Mouse (Mus musculus): ENCODE data around the gene Atp5b.

Gene Atp5b

GRCm38 (mm10) chr10:128096693-128097586, 13.9 kb downstream of the Atp5b start:
- DNase-seq (ENCODE audit: low spot score in 2 of 2), result peak; percentile 71 to 83

- DNase-seq (ENCODE audit: low spot score in 2 of 2), result peak; percentile 20 to 31
These were observed 14.5 kb downstream of the Atp5b start for GRCm38 (mm10) chr10:128097587-128097971.

GRCm38 (mm10) chr10:128110103-128110761, 27.2 kb downstream of the Atp5b start:
- DNase-seq (ENCODE audit: low spot score in 2 of 2), result no peak

- DNase-seq (ENCODE audit: low spot score in 2 of 2), result no peak
These were observed 28.2 kb downstream of the Atp5b start for GRCm38 (mm10) chr10:128111227-128111626.

- DNase-seq (ENCODE audit: low spot score in 2 of 2), result no peak
These were observed 40.8 kb downstream of the Atp5b start for GRCm38 (mm10) chr10:128123833-128124232.

DNA sequence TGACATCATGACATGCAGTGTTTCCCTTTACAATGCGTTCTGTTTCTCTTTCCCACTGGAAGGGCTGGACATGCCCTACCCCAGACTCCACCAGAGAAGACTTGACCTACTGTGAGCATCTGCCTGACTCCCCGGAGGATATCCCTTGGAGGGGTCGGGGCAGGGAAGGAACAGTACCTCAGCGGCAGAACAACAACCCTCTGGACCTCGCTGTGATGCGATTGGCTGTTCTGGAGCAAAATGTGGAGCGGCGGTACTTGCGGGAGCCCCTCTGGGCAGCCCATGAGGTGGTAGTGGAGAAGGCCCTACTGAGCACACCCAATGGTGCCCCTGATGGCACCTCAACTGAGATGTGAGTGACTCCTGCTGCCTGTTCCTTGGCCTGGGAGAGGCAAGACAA, 41.8 kb downstream of the Atp5b start:
- no peak for DNase-seq (ENCODE audit: low spot score in 2 of 2)

DNA sequence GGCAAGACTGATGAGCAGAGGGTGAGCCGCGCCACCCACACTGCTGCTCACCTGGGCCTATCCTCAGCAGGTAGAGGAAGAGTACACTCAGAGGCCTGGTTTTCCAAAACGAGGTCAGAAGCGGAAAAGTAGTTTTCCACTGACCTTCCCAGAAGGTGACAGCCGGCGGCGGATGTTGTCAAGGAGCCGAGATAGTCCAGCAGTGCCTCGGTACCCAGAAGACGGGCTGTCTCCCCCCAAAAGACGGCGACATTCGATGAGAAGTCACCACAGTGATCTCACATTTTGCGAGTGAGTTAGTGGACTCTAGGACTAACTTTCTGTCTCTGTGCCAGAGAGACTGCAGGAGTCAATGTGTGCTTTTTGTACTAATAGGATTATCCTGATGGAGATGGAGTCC, 42.9 kb downstream of the Atp5b start:
- no peak for DNase-seq (ENCODE audit: low spot score in 2 of 2)

- no peak for DNase-seq (ENCODE audit: low spot score in 2 of 2)
These were observed 44.4 kb downstream of the Atp5b start for GRCm38 (mm10) chr10:128127497-128127896.

DNA sequence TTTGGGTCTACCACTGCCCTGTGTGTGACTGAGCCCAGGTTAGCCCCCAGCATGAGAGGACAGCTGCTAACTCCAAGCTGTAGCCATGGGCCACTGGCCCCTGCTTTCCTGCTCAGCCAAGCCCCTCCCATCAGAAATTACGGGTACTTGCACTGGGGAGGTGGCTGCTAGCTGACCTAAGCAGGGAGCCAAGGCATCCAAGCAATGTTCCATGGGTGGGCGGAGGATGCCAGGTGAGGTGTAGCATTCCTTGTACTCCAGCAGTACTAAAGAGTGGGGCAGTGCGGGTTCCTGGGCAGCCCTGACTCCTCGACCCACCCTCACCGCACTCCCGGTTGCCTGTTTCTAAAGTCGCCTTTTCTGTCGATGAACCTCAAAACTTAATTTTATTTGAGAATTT, 45.1 kb downstream of the Atp5b start:
- no peak for DNase-seq (ENCODE audit: low spot score in 2 of 2)

- DNase-seq (ENCODE audit: low spot score in 2 of 2), result no peak
These were observed 48.2 kb downstream of the Atp5b start for GRCm38 (mm10) chr10:128131297-128131696.

- no peak for DNase-seq (ENCODE audit: low spot score in 2 of 2)
These were observed 48.7 kb downstream of the Atp5b start for GRCm38 (mm10) chr10:128131812-128132211.

- DNase-seq (ENCODE audit: low spot score in 2 of 2), result no peak
These were observed 50.7 kb downstream of the Atp5b start for GRCm38 (mm10) chr10:128133650-128134332.

- no peak for DNase-seq (ENCODE audit: low spot score in 2 of 2)
These were observed 52.3 kb downstream of the Atp5b start for GRCm38 (mm10) chr10:128135374-128135773.
